Mouse (Mus musculus) lung, embryonic 14.5 days (tissue): ENCODE data around the gene Sh3pxd2a. TPM values are rescaled to one million over a fixed set of nuclear protein-coding genes. Genes with fewer than 3 reads are reported as not detected.

Experiments
- ATAC-seq: fragments of 200-750 bp; cut with Nextera tagmentation; 2 replicates; pipeline ENCODE4 v1.8.0; 2017; ENCODE audit warnings: mild to moderate bottlenecking, moderate TSS enrichment, moderate library complexity; ENCODE audit not compliant: insufficient read depth
- DNase-seq: peaks from one replicate; pipeline ENCODE4 v3.0.0-alpha.2; 2015
- H3K27ac ChIP-seq: fragments of 300-500 bp; sonication (generic); 2 replicates; pipeline ENCODE4 v1.5.1; 2014; ENCODE audit warnings: low read depth, mild to moderate bottlenecking, moderate library complexity
- H3K27me3 ChIP-seq: fragments of 300-500 bp; sonication (generic); 2 replicates; pipeline ENCODE4 v1.6.1; 2014; ENCODE audit warnings: low read length, control low read depth; ENCODE audit not compliant: insufficient read depth
- H3K36me3 ChIP-seq: fragments of 300-500 bp; sonication (generic); 2 replicates; pipeline ENCODE4 v1.6.1; 2014; ENCODE audit warnings: control low read depth; ENCODE audit not compliant: insufficient read depth
- H3K4me1 ChIP-seq: fragments of 300-500 bp; sonication (generic); 2 replicates; pipeline ENCODE4 v1.6.1; 2014; ENCODE audit warnings: antibody characterized with exemption, control low read depth; ENCODE audit not compliant: insufficient read depth
- H3K4me2 ChIP-seq: fragments of 300-500 bp; sonication (generic); 2 replicates; pipeline ENCODE4 v1.6.1; 2014; ENCODE audit warnings: mild to moderate bottlenecking
- H3K4me3 ChIP-seq: fragments of 300-500 bp; sonication (generic); 2 replicates; pipeline ENCODE4 v1.5.1; 2014; ENCODE audit warnings: low read depth, low read length
- H3K9ac ChIP-seq: fragments of 300-500 bp; sonication (generic); 2 replicates; pipeline ENCODE4 v1.6.1; 2014
- H3K9me3 ChIP-seq: fragments of 300-500 bp; sonication (generic); 2 replicates; pipeline ENCODE4 v1.6.1; 2016; ENCODE audit warnings: low read depth, low read length, control low read depth
- CTCF ChIP-seq: IDR thresholded peaks from 2 replicates; pipeline ENCODE4 v1.5.1; 2016; ENCODE audit warnings: antibody characterized with exemption, low read depth
- WGBS: fragments of 180-500 bp; shearing (Covaris S2); extraction: QIAGEN DNeasy Blood & Tissue Kit; methylation state at CpG from one replicate; pipeline ENCODE4 v1.1.7; 2014; 5-methylcytosine and 5-hydroxymethylcytosine counted together
- polyA plus RNA-seq: library from polyadenylated mRNA; unstranded; fragments of >200 nt; fragmentation: Nextera tagmentation; extraction: Ambion mirVana; gene quantifications from 2 replicates; pipeline ENCODE4 v1.2.1, GENCODE M21; 2014

The Sh3pxd2a gene
- polyA plus RNA-seq, 1 experiment from 2014 or later: 12.0 TPM

GRCm38 (mm10) chr19:47473453-47473852, 9.3 kb upstream of the Sh3pxd2a start:
- 59% methylated on average over 3 of the region's 3 CpGs for WGBS
- Histone ChIP-seq H3K9me3 (no peaks in the 10 kb centered on the region), H3K9ac (no peak overlapping the region), H3K4me1 (no peaks in the 10 kb centered on the region), H3K27me3 (no peaks in the 10 kb centered on the region), H3K4me2 (no peak overlapping the region), H3K36me3 (no peaks in the 10 kb centered on the region), H3K4me3 (no peak overlapping the region), H3K27ac (no peak overlapping the region)
- no peak for TF ChIP-seq CTCF
- DNase-seq: no peak
- ATAC-seq: no peak

DNA sequence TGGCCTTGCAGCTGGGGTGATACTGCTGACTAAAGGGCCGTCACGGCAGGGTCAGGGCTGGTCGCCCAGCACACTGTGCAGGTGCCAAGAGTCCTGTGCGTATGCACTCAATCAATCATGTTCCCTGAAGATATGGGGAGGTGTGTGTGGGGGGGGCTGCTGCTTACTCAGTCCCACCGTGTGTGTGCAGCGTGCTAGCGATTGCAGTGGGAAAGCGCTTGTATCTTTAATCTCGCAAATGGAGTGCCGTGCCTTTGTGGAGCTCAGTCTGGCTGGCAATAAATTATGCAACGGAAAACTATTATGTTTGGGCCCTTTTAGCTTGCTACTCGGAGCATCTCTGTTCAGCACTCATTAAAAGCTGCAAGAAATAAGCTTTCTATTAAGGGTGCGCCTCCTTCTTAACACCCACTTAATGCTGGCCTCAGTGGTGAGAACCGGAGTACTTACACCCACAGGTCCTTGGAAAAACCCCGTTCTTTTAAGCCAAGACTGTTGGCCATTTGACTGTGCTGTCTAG, 8.7 kb upstream of the Sh3pxd2a start:
- Histone ChIP-seq H3K27ac (no peak overlapping the region), H3K4me1 (no peaks in the 10 kb centered on the region), H3K36me3 (no peaks in the 10 kb centered on the region), H3K4me3 (no peak overlapping the region), H3K4me2 (no peak overlapping the region), H3K27me3 (no peaks in the 10 kb centered on the region), H3K9ac (no peak overlapping the region), H3K9me3 (no peaks in the 10 kb centered on the region)
- 30% methylated on average over 15 of the region's 15 CpGs for WGBS
- no peak for TF ChIP-seq CTCF
- ATAC-seq (peak; percentile 41; the same call in 1 of the 2 replicates), DNase-seq (peak; percentile 20)

GRCm38 (mm10) chr19:47471808-47472207, 7.6 kb upstream of the Sh3pxd2a start:
- Histone ChIP-seq H3K9ac (no peak overlapping the region), H3K9me3 (no peaks in the 10 kb centered on the region), H3K27me3 (no peaks in the 10 kb centered on the region), H3K36me3 (no peaks in the 10 kb centered on the region), H3K4me2 (no peak overlapping the region), H3K27ac (no peak overlapping the region), H3K4me1 (no peaks in the 10 kb centered on the region), H3K4me3 (no peak overlapping the region)
- WGBS: 61% methylated on average over 4 of the region's 4 CpGs
- ATAC-seq: no peak
- no peak for DNase-seq
- TF ChIP-seq CTCF: no peak

GRCm38 (mm10) chr19:47468750-47469149, 4.5 kb upstream of the Sh3pxd2a start:
- H3K9me3 ChIP-seq: no peaks in the 10 kb centered on the region
- TF ChIP-seq CTCF: no peak
- H3K4me1 ChIP-seq: no peaks in the 10 kb centered on the region
- no peaks in the 10 kb centered on the region for H3K27me3 ChIP-seq
- H3K36me3 ChIP-seq: no peaks in the 10 kb centered on the region
- no peak overlapping the region for H3K4me2 ChIP-seq
- 45% methylated on average over 3 of the region's 3 CpGs for WGBS
- DNase-seq: no peak
- no peak overlapping the region for H3K27ac ChIP-seq
- H3K9ac ChIP-seq: no peak overlapping the region
- H3K4me3 ChIP-seq: no peak overlapping the region
- no peak for ATAC-seq

- DNase-seq (no peak), ATAC-seq (no peak)
- H3K36me3 ChIP-seq: no peaks in the 10 kb centered on the region
- no peak overlapping the region for H3K4me2 ChIP-seq
- H3K4me1 ChIP-seq: peaks cover 13% of the 10 kb centered on the region
- no peak for TF ChIP-seq CTCF
- no peak overlapping the region for H3K27ac ChIP-seq
- H3K9me3 ChIP-seq: no peaks in the 10 kb centered on the region
- no peak overlapping the region for H3K4me3 ChIP-seq
- H3K9ac ChIP-seq: no peak overlapping the region
- WGBS: 58% methylated on average over 8 of the region's 8 CpGs
- H3K27me3 ChIP-seq: no peaks in the 10 kb centered on the region
Observed at GRCm38 (mm10) chr19:47466775-47467174, 2.6 kb upstream of the Sh3pxd2a start.

- no peaks in the 10 kb centered on the region for H3K27me3 ChIP-seq
- no peak overlapping the region for H3K9ac ChIP-seq
- no peaks in the 10 kb centered on the region for H3K9me3 ChIP-seq
- TF ChIP-seq CTCF: peak; percentile 33
- 58% methylated on average over 9 of the region's 9 CpGs for WGBS
- H3K27ac ChIP-seq: peak overlapping the region; percentile 88; the same call in 1 of the 2 replicates
- H3K4me1 ChIP-seq: peaks cover 14% of the 10 kb centered on the region
- H3K4me2 ChIP-seq: no peak overlapping the region; the same call in 1 of the 2 replicates
- no peak overlapping the region for H3K4me3 ChIP-seq
- DNase-seq (peak; percentile 55), ATAC-seq (no peak)
- no peaks in the 10 kb centered on the region for H3K36me3 ChIP-seq
Observed at GRCm38 (mm10) chr19:47465467-47465866, 1.3 kb upstream of the Sh3pxd2a start.

GRCm38 (mm10) chr19:47463636-47464303, 431 bp downstream of the Sh3pxd2a start:
- Histone ChIP-seq H3K27me3 (no peaks in the 10 kb centered on the region), H3K27ac (peak overlapping the region; percentile 88), H3K9me3 (no peaks in the 10 kb centered on the region), H3K4me2 (peak overlapping the region; percentile 66), H3K4me3 (peak overlapping the region; percentile 79), H3K36me3 (no peaks in the 10 kb centered on the region), H3K4me1 (peaks cover 23% of the 10 kb centered on the region), H3K9ac (peak overlapping the region; percentile 84)
- WGBS: under 1% methylated on average over 46 of the region's 46 CpGs
- ATAC-seq (peak; percentile 58), DNase-seq (peak; percentile 85)
- TF ChIP-seq CTCF: peak; percentile 75
